Mouse (Mus musculus): Measurements from ENCODE around the gene 4933417A18Rik. TPM values are rescaled to one million over a fixed set of nuclear protein-coding genes. Genes with fewer than 3 reads are reported as not detected.
"Not testable (repeated sequence)": the region's sequence is repeated elsewhere in the genome, so short reads cannot be mapped to it uniquely, and the experiment has no call there.

Gene 4933417A18Rik
- polyA plus RNA-seq, 1 experiment from 2014 or later = not detected

DNA sequence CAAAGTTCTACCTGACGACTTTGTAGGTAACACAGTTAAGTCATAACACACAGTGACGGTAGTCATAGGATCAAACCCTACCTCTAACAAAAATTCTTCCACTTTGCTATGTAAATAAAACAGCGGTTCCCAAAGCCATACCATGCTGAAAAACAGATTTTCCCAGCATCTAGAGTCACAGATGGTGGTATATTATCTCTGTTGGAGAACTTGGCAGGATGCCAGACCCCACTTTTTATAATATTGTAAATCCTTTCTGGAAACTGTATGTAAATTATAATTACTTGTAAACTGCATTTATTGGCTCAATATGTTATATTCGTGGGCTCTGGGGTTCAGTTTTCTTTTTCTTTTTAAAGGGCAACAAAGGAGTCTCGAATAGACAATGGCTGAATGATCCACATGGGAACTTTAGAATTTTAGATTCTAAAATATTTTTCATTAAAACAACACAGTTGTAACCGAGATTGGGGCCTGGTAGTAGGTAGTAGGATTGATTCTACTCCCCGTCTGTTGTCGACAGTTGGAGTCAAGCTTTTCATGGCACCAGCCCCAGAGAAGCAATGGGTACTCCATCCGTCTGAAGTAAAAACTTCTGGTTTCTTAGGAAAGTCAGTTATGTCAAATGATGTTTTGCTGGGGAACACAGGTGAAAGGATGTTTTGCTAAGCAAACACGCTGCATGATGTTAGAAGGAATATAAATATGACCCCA, 10.9 kb downstream of the 4933417A18Rik start:
- ATAC-seq (replicated peaks; ENCODE audit: low FRiP score) (no peak), DNase-seq (ENCODE audit: low spot score) (no peak)
- Histone ChIP-seq H3K4me2 (no peak overlapping the region), H3K9ac (ENCODE audit: low read depth, low read length) (no peak overlapping the region), H3K27me3 (replicated peaks; ENCODE audit: control insufficient read depth, insufficient read depth, low read length) (no peaks in the 10 kb centered on the region), H3K9me3 (ENCODE audit: control insufficient read depth, low read length) (no peaks in the 10 kb centered on the region), H3K4me3 (ENCODE audit: low read depth, low read length) (no peak overlapping the region), H3K4me1 (replicated peaks; ENCODE audit: control insufficient read depth, insufficient read depth, low read length) (no peaks in the 10 kb centered on the region), H3K27ac (ENCODE audit: low read depth, low read length) (no peak overlapping the region), H3K36me3 (ENCODE audit: control insufficient read depth, insufficient read depth, low read length) (no peaks in the 10 kb centered on the region)
- 73% methylated on average over 10 of the region's 10 CpGs for WGBS

DNA sequence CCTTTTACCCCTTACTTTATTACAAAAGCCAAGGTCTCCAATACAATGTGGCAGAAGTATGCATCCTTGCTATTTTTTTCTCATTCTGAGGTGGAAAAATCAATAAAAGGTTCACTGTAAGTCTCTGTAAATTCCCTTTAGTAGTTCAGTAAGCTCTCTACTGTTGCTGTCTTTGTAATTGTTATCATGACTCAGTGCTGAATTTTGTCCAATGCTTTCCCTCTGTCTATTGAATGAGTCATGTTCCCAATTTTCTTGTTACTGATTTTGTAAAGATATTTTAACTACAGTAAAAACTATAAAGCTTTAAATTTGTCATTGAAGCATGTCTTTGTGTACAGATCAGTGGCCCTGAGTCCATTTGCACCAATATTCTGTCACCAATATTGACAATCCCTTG, 18.2 kb downstream of the 4933417A18Rik start:
- DNase-seq (ENCODE audit: low spot score) = no peak
- Histone ChIP-seq H3K36me3 (ENCODE audit: control insufficient read depth, insufficient read depth, low read length) (no peaks in the 10 kb centered on the region), H3K9me3 (ENCODE audit: control insufficient read depth, low read length) (no peaks in the 10 kb centered on the region), H3K9ac (ENCODE audit: low read depth, low read length) (no peak overlapping the region), H3K4me1 (replicated peaks; ENCODE audit: control insufficient read depth, insufficient read depth, low read length) (no peaks in the 10 kb centered on the region), H3K4me2 (no peak overlapping the region), H3K27me3 (replicated peaks; ENCODE audit: control insufficient read depth, insufficient read depth, low read length) (no peaks in the 10 kb centered on the region), H3K27ac (ENCODE audit: low read depth, low read length) (no peak overlapping the region), H3K4me3 (ENCODE audit: low read depth, low read length) (no peak overlapping the region)
- no peak for ATAC-seq (replicated peaks; ENCODE audit: low FRiP score)

DNA sequence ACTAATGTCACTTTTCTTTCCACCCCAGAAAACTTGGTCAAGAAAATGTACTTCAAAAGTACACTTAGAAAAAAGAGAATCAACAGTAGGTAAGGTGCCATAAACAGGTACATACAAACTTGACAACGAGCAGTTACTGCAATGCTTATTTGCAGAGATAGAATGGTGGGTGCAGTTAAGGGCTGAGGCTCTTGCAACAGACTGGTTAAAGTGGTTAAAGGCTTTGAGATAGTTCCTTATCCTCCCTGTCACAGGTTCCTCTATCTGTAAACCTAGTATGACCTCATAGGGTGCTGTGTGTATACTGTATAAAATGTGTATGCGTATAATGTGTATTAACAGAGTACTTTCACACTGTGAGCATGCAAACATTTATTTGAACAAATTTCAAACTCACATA, 27.2 kb downstream of the 4933417A18Rik start:
- not testable (repeated sequence) for H3K27me3 ChIP-seq (replicated peaks; ENCODE audit: control insufficient read depth, insufficient read depth, low read length); DNase-seq (ENCODE audit: low spot score); H3K9me3 ChIP-seq (ENCODE audit: control insufficient read depth, low read length); H3K4me2 ChIP-seq; H3K36me3 ChIP-seq (ENCODE audit: control insufficient read depth, insufficient read depth, low read length); H3K9ac ChIP-seq (ENCODE audit: low read depth, low read length); H3K27ac ChIP-seq (ENCODE audit: low read depth, low read length); H3K4me3 ChIP-seq (ENCODE audit: low read depth, low read length); H3K4me1 ChIP-seq (replicated peaks; ENCODE audit: control insufficient read depth, insufficient read depth, low read length)
- WGBS = 46% methylated on average over 2 of the region's 2 CpGs
- ATAC-seq (replicated peaks; ENCODE audit: low FRiP score) = peak; percentile 74

DNA sequence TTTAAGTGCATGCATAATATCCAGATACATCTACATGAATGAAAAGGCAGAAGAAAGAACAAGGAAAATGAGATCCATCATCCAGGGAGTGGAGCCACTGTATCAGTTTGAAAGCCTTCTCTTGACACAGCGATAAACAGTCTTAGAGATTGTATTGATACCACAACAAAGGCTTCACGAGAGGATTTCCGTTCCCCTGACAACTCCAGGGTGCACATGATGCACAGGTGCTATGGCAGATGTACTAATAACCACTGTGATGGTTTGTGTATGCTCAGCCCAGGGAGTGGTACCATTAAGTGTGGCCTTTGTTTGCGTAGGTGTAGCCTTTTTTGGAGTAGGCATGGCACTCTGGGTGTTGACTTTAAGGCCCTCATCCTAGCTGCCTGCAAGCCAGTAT, 32.7 kb downstream of the 4933417A18Rik start:
- no peaks in the 10 kb centered on the region for H3K9me3 ChIP-seq (ENCODE audit: control insufficient read depth, low read length)
- no peak overlapping the region for H3K27ac ChIP-seq (ENCODE audit: low read depth, low read length)
- DNase-seq (ENCODE audit: low spot score) (peak; percentile 9), ATAC-seq (replicated peaks; ENCODE audit: low FRiP score) (no peak)
- H3K4me2 ChIP-seq = no peak overlapping the region
- no peak overlapping the region for H3K9ac ChIP-seq (ENCODE audit: low read depth, low read length)
- H3K4me1 ChIP-seq (replicated peaks; ENCODE audit: control insufficient read depth, insufficient read depth, low read length) = no peaks in the 10 kb centered on the region
- no peak overlapping the region for H3K4me3 ChIP-seq (ENCODE audit: low read depth, low read length)
- 76% methylated on average over 4 of the region's 4 CpGs for WGBS
- no peaks in the 10 kb centered on the region for H3K36me3 ChIP-seq (ENCODE audit: control insufficient read depth, insufficient read depth, low read length)
- H3K27me3 ChIP-seq (replicated peaks; ENCODE audit: control insufficient read depth, insufficient read depth, low read length) = no peaks in the 10 kb centered on the region

DNA sequence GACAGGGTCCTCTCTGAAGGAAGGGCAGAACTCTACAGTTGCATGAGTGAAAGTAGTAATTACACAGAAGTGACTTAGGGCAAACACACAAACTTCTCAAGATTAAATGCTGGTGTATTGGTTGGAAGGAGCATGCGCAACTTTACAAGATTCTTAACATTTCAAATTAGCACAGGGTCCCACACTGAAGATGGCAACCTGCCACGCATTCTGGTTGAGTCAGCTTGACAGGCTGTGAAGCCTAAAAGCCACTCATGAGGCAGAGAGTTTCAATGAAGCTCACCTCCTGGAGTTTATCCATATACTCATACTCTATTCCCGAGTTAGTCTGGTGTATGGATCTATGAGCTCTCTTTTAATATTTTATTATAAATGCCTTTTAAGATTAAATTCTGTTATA, 33.9 kb downstream of the 4933417A18Rik start:
- not testable (repeated sequence) for H3K9me3 ChIP-seq (ENCODE audit: control insufficient read depth, low read length); DNase-seq (ENCODE audit: low spot score); ATAC-seq (replicated peaks; ENCODE audit: low FRiP score); H3K27ac ChIP-seq (ENCODE audit: low read depth, low read length); H3K9ac ChIP-seq (ENCODE audit: low read depth, low read length); H3K4me1 ChIP-seq (replicated peaks; ENCODE audit: control insufficient read depth, insufficient read depth, low read length); H3K4me3 ChIP-seq (ENCODE audit: low read depth, low read length); H3K36me3 ChIP-seq (ENCODE audit: control insufficient read depth, insufficient read depth, low read length); H3K27me3 ChIP-seq (replicated peaks; ENCODE audit: control insufficient read depth, insufficient read depth, low read length); H3K4me2 ChIP-seq
- 81% methylated on average over 3 of the region's 3 CpGs for WGBS

DNA sequence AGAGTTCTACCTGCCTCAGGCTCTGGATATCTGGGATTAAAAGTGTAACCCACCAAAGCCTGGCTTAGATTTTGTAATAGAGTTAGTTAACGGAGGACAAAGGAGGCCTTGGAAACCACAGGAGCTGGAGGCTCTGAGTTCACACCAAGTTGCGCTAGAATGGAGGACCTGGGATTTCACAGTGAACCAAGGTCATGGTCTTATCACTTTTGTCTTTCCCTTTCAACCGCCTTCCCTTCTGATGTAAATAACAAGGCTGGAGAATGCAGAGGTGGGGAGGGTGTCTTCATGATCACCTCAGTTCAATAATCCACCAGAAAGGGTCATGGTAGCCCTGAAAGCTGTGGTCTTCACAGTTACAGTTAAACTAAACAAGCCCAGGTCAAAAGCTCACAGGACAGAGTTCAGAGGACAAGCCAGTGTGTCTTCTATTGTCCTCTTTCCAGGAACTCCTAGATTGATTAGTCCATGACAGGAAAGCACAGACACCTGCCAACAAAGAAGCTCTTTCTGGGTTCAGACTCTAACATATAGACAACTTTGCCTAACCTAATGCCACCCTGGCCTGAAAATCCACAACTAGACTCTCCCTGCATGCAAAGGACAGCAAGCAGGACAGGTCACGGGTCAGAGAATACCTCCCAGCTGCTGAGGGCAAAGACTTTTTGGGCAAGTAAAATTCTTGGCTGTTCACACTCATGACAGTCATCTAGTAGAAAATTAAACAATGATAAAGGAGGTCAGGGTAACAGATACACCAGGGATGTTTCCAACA, 37.0 kb downstream of the 4933417A18Rik start:
- Histone ChIP-seq H3K9ac (ENCODE audit: low read depth, low read length) (no peak overlapping the region), H3K27ac (ENCODE audit: low read depth, low read length) (no peak overlapping the region), H3K27me3 (replicated peaks; ENCODE audit: control insufficient read depth, insufficient read depth, low read length) (peaks cover 22% of the 10 kb centered on the region), H3K4me2 (no peak overlapping the region), H3K36me3 (ENCODE audit: control insufficient read depth, insufficient read depth, low read length) (no peaks in the 10 kb centered on the region), H3K9me3 (ENCODE audit: control insufficient read depth, low read length) (no peaks in the 10 kb centered on the region), H3K4me1 (replicated peaks; ENCODE audit: control insufficient read depth, insufficient read depth, low read length) (peaks cover 3% of the 10 kb centered on the region), H3K4me3 (ENCODE audit: low read depth, low read length) (no peak overlapping the region)
- peak; percentile 18 for DNase-seq (ENCODE audit: low spot score)
- WGBS = 68% methylated on average over 4 of the region's 4 CpGs
- ATAC-seq (replicated peaks; ENCODE audit: low FRiP score) = no peak

DNA sequence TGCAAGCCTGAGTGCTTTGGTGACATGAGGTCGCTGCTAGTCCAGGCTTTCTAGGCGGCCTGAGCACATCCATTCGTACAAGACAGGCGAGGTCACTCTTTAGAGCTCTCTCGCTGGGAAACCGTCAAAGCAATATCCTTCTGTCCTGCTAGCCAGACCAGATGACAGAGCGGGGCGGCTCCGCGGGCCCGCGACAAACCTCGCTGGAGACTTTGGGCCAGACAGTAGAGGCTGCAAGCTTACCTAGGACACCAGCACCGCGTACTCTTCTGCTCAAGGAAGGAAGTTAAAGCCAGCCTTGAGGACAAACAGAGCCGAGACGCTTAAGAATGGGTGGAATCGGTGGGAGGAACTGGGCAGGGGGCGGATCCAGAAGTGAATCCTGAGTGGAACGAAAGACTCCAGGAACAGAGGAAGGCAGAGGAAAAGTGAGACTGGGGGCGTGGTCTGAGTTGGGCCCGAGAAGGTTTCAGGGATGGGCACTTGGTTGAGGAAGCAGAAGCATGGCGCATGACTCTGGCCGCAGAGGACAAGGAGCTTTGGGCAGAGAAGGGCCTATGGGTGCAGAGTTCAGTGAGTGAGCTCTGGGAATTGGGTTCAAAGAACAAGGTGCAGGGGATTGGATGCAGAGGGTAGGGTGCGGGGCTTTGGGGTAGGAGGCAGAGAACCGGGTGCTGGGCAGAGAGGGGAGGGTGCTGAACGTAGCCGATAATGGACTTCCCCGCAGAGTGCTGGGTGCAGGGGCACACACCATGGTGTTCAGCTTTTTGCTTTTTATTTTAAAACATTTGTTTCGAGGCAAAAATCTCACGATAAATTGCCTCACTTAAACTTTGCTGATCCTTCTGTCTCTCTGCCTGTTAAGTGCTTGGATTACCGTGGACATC, 39.5 kb downstream of the 4933417A18Rik start, which contains the start of gene Eci3:
Gene Eci3 (minus strand): TSS at position 300 of the 887 bp plus-strand sequence.
- peaks cover 3% of the 10 kb centered on the region for H3K4me1 ChIP-seq (replicated peaks; ENCODE audit: control insufficient read depth, insufficient read depth, low read length)
- H3K9me3 ChIP-seq (ENCODE audit: control insufficient read depth, low read length) = no peaks in the 10 kb centered on the region
- H3K27ac ChIP-seq (ENCODE audit: low read depth, low read length) = no peak within 1 kb of the TSS
- H3K4me2 ChIP-seq = peak within 1 kb of the TSS; percentile 76
- peak; percentile 41 for ATAC-seq (replicated peaks; ENCODE audit: low FRiP score)
- 3% methylated on average over 32 of the region's 32 CpGs for WGBS
- DNase-seq (ENCODE audit: low spot score) = peak; percentile 53
- peaks cover 22% of the 10 kb centered on the region for H3K27me3 ChIP-seq (replicated peaks; ENCODE audit: control insufficient read depth, insufficient read depth, low read length)
- peak within 1 kb of the TSS; percentile 47 for H3K4me3 ChIP-seq (ENCODE audit: low read depth, low read length)
- peak within 1 kb of the TSS; percentile 34; the same call in 1 of the 2 replicates for H3K9ac ChIP-seq (ENCODE audit: low read depth, low read length)
- H3K36me3 ChIP-seq (ENCODE audit: control insufficient read depth, insufficient read depth, low read length) = no peaks in the 10 kb centered on the region

DNA sequence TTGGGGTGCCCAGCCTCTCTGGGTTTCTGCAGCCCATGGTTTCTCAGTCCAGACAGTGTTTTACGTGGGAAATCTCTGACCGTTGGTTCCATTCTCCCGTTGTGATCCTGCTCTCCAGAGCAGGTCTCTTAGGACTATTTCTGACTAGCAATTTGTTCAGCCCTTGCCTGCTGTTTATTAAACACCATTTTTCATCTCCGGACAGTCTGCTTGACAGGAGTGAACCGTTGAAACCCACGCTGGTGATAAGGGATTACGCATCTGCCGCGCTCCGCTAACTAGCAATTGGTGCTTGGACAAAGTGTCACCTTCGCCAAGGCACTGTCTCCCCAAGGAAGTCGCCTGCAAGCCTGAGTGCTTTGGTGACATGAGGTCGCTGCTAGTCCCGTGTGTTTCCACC, 40.2 kb downstream of the 4933417A18Rik start:
- ATAC-seq (replicated peaks; ENCODE audit: low FRiP score) (no peak), DNase-seq (ENCODE audit: low spot score) (peak; percentile 38)
- Histone ChIP-seq H3K27me3 (replicated peaks; ENCODE audit: control insufficient read depth, insufficient read depth, low read length) (peaks cover 22% of the 10 kb centered on the region), H3K4me1 (replicated peaks; ENCODE audit: control insufficient read depth, insufficient read depth, low read length) (peaks cover 3% of the 10 kb centered on the region), H3K9ac (ENCODE audit: low read depth, low read length) (no peak overlapping the region), H3K36me3 (ENCODE audit: control insufficient read depth, insufficient read depth, low read length) (no peaks in the 10 kb centered on the region), H3K4me3 (ENCODE audit: low read depth, low read length) (peak overlapping the region; percentile 47), H3K9me3 (ENCODE audit: control insufficient read depth, low read length) (no peaks in the 10 kb centered on the region), H3K4me2 (peak overlapping the region; percentile 76), H3K27ac (ENCODE audit: low read depth, low read length) (no peak overlapping the region)
- WGBS = 4% methylated on average over 14 of the region's 14 CpGs
